8 mouse cellular contexts compared by ENCODE assay signal in genomic region chr9:40799112-40799511, GRCm38 (mm10). TPM values are rescaled to one million over a fixed set of nuclear protein-coding genes. Genes with fewer than 3 reads are reported as not detected.
A peak's percentile ranks its signal among the peaks of the same experiment; 100 is the strongest.
DNase-seq lines count a peak whose midpoint lies in the region; ATAC-seq and TF ChIP-seq lines count a peak whose summit lies in the region.

No protein-coding gene starts in this region.

- TF ChIP-seq POLR2A in cerebellum, adult 2 months (IDR thresholded peaks at IDR 0.05; ENCODE audit: borderline replicate concordance, insufficient read depth, low read length), result no peak
- no peak for TF ChIP-seq POLR2A in CH12.LX (IDR thresholded peaks at IDR 0.05; ENCODE audit: low read depth, low read length)

- in situ Hi-C loops in CH12.LX (cut with MboI; ENCODE audit: low pct_ligation_motif_present, low pct_unique_long_range_greater_than_20kb, low sequenced_read_pairs), result no loop called here

- TF ChIP-seq RAD21 in CH12.LX (IDR thresholded peaks at IDR 0.05; ENCODE audit: low read depth, low read length), result no peak

- H3K4me3 ChIP-seq in cerebellum, adult 2 months (replicated peaks; ENCODE audit: insufficient read depth, low read depth, low read length), result no peak overlapping the region
- H3K4me3 ChIP-seq in CH12.LX (replicated peaks in 1 of 3; ENCODE audit: low read depth in 2 of 3, low read length in 2 of 3, poor library complexity in 1 of 3), result peak overlapping the region in 1 of 3 experiments; percentile 67
- H3K4me3 ChIP-seq in heart, embryonic 14.5 days (ENCODE audit: control insufficient read depth in 1 of 2, insufficient read depth in 1 of 2, low read depth in 1 of 2, low read length in 2 of 2), result no peak overlapping the region
- H3K4me3 ChIP-seq in liver, embryonic 15.5 days (replicated peaks), result peak overlapping the region; percentile 91

- TF ChIP-seq CTCF in cerebellum, adult 2 months (IDR thresholded peaks at IDR 0.05; ENCODE audit: borderline replicate concordance, insufficient read depth, low read depth, low read length), result no peak
- no peak for TF ChIP-seq CTCF in CH12.LX (conservative IDR thresholded peaks at IDR 0.05 in 1 of 2, IDR thresholded peaks at IDR 0.05 in 1 of 2; ENCODE audit: low read depth in 2 of 2, low read length in 2 of 2)

- H3K27me3 ChIP-seq in cerebellum, adult 2 months (ENCODE audit: control insufficient read depth, insufficient read depth, low read length), result no peaks in the 10 kb centered on the region
- no peaks in the 10 kb centered on the region for H3K27me3 ChIP-seq in CH12.LX (replicated peaks)
- no peaks in the 10 kb centered on the region for H3K27me3 ChIP-seq in heart, embryonic 14.5 days (ENCODE audit: control insufficient read depth, insufficient read depth, low read length)
- no peaks in the 10 kb centered on the region for H3K27me3 ChIP-seq in liver, embryonic 15.5 days

- peaks cover 25% of the 10 kb centered on the region for H3K79me2 ChIP-seq in CH12.LX (replicated peaks; ENCODE audit: control insufficient read depth, extremely low read depth, insufficient read depth, poor library complexity, severe bottlenecking)

- H3K27ac ChIP-seq in cerebellum, adult 2 months (ENCODE audit: insufficient read depth, low read length), result peak overlapping the region; percentile 85
- H3K27ac ChIP-seq in CH12.LX (ENCODE audit: insufficient read depth, low read depth), result no peak overlapping the region
- H3K27ac ChIP-seq in heart, embryonic 14.5 days (replicated peaks in 1 of 2; ENCODE audit: control insufficient read depth in 1 of 2, insufficient read depth in 1 of 2, low read depth in 2 of 2, low read length in 2 of 2), result peak overlapping the region; percentile 79 to 98
- peak overlapping the region; percentile 95 for H3K27ac ChIP-seq in liver, embryonic 15.5 days (replicated peaks)

- H3K36me3 ChIP-seq in CH12.LX (replicated peaks in 1 of 2; ENCODE audit: control insufficient read depth in 1 of 2, insufficient read depth in 1 of 2, low read length in 1 of 2), result peaks cover 17 to 19% of the 10 kb centered on the region in 2 experiments
- peaks cover 21% of the 10 kb centered on the region for H3K36me3 ChIP-seq in heart, embryonic 14.5 days (ENCODE audit: control insufficient read depth, insufficient read depth, low read length)
- peaks cover 21% of the 10 kb centered on the region for H3K36me3 ChIP-seq in liver, embryonic 15.5 days (replicated peaks)

- no peaks in the 10 kb centered on the region for H3K9me3 ChIP-seq in CH12.LX (replicated peaks; ENCODE audit: low read length)
- no peaks in the 10 kb centered on the region for H3K9me3 ChIP-seq in heart, embryonic 14.5 days (ENCODE audit: control insufficient read depth, low read length)
- H3K9me3 ChIP-seq in liver, embryonic 15.5 days (replicated peaks), result no peaks in the 10 kb centered on the region

- H3K4me1 ChIP-seq in cerebellum, adult 2 months (ENCODE audit: control insufficient read depth, insufficient read depth, low read length), result peaks cover 3% of the 10 kb centered on the region
- peaks cover 6 to 14% of the 10 kb centered on the region in 2 experiments; a peak in 3 of 4 replicates for H3K4me1 ChIP-seq in CH12.LX (ENCODE audit: control insufficient read depth in 1 of 2, insufficient read depth in 2 of 2)
- peaks cover 13 to 26% of the 10 kb centered on the region in 2 experiments for H3K4me1 ChIP-seq in heart, embryonic 14.5 days (ENCODE audit: control insufficient read depth in 2 of 2, insufficient read depth in 2 of 2, low read length in 2 of 2)
- H3K4me1 ChIP-seq in liver, embryonic 15.5 days (replicated peaks), result peaks cover 28% of the 10 kb centered on the region

- H3K4me2 ChIP-seq in CH12.LX (ENCODE audit: insufficient read depth, low read depth, poor library complexity, severe bottlenecking), result peak overlapping the region; percentile 41; the same call in 1 of the 2 replicates
- peak overlapping the region; percentile 69 for H3K4me2 ChIP-seq in heart, embryonic 14.5 days (ENCODE audit: low read length)
- peak overlapping the region; percentile 81 for H3K4me2 ChIP-seq in liver, embryonic 15.5 days

- peak in 1 of 2 experiments; percentile 29 for DNase-seq in cerebellum, adult 2 months
- no peak for DNase-seq in cerebellum, adult 11-12 months
- DNase-seq in CH12.LX (ENCODE audit: extremely low read depth), result no peak
- peak; percentile 53 for DNase-seq in yolk sac, embryonic 10.5 days (ENCODE audit: low spot score)
- no peak for DNase-seq in gastrocnemius, adult 18-20 months (ENCODE audit: low spot score)
- no peak for DNase-seq in B cell, adult 2 months

- no peak for TF ChIP-seq EP300 in CH12.LX (IDR thresholded peaks at IDR 0.05; ENCODE audit: low read length)

- H3K9ac ChIP-seq in CH12.LX (ENCODE audit: insufficient read depth, low read depth), result peak overlapping the region; percentile 97
- peak overlapping the region; percentile 85 for H3K9ac ChIP-seq in heart, embryonic 14.5 days (ENCODE audit: low read length)
- peak overlapping the region; percentile 95 for H3K9ac ChIP-seq in liver, embryonic 15.5 days

- dilution Hi-C loops in CH12.LX (cut with MboI; ENCODE audit: extremely low pct_ligation_motif_present, extremely low pct_unique_long_range_greater_than_20kb, low sequenced_read_pairs), result no loop called here

- 69% methylated on average over 3 of the region's 3 CpGs for WGBS in cerebellum, adult 2 months
- WGBS in heart, embryonic 14.5 days, result 77% methylated on average over 3 of the region's 3 CpGs
- WGBS in liver, embryonic 15.5 days (ENCODE audit: insufficient replicate concordance), result 25% methylated on average over 3 of the region's 3 CpGs

- no peak for ATAC-seq in heart, embryonic 14.5 days (ENCODE audit: insufficient number of reproducible peaks, insufficient read depth, low FRiP score, low read depth)
- no peak for ATAC-seq in liver, embryonic 15.5 days (ENCODE audit: insufficient read depth)

TF ChIP-seq in CH12.LX, 34 proteins besides CTCF, POLR2A, EP300 and RAD21:
- TF ChIP-seq E2F4 (IDR thresholded peaks at IDR 0.05; ENCODE audit: insufficient replicate concordance, low read depth, low read length) (no peak), IRF4 (IDR thresholded peaks at IDR 0.05; ENCODE audit: low read depth, low read length) (no peak), MAFK (IDR thresholded peaks at IDR 0.05; ENCODE audit: insufficient replicate concordance, low read length) (no peak), MEF2A (IDR thresholded peaks at IDR 0.05; ENCODE audit: borderline replicate concordance, low read depth, low read length) (no peak)

RNA-seq across cellular contexts. Expression of gene Hspa8, which starts 1.7 kb away (rescaled TPM):
- 2,645 and 2,703 TPM in 2 replicates for polyA plus RNA-seq in cerebellum, adult 2 months (2012; rRNA removed)
- 2,915 and 4,984 TPM in 2 replicates for total RNA-seq in CH12.LX (2012; rRNA removed)
- 7,143 and 7,761 TPM in 2 replicates for total RNA-seq in CH12.LX (2014; rRNA removed)
- polyA plus RNA-seq in CH12.LX (2012; ENCODE audit: insufficient read length, low read depth), result 5,629 and 6,462 TPM in 2 replicates
- 1,682 and 1,761 TPM in 2 replicates for polyA plus RNA-seq in heart, embryonic 14.5 days (2014; fragmentation: Nextera tagmentation; extraction: Ambion mirVana)
- polyA plus RNA-seq in liver, embryonic 15.5 days (2015; fragmentation: Nextera tagmentation; extraction: Ambion mirVana), result 1,128 and 1,129 TPM in 2 replicates
- 1,000 to 10,000 TPM in 1 of 2 experiments, 100 to 1,000 TPM in 1; 992 to 1,504 TPM for total RNA-seq in gastrocnemius, adult 18-20 months (2021)
